Mouse (Mus musculus): Measurements from ENCODE around the gene Gm26657.
A peak's percentile ranks its signal among the peaks of the same experiment; 100 is the strongest.

Gene Gm26657

GRCm38 (mm10) chr4:56740020-56740485 lies at the start of gene Gm26657:
TSS of gene Gm26657 (plus strand) at chr4:56740070.
- no peak for DNase-seq (ENCODE audit: low read depth)

DNA sequence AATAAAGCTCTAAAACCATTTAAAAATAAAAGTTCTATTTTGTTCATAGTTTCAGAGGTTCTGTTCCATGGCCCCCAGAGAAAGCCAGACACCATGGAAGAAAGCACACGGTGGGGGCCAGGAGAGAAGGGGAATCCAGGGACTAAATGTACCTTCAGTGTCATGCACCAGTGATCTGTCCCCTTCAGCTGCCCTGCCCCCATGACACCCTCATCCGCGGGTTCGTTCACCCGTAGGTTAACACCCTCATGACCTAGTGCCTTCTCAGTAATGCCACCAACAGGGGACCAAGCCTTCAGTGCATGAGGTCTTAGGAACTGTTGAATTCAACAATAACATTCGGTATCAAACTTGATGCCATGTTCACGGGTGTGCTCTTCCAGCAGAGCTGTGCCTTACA lies 43.5 kb upstream of the Gm26657 start:
- DNase-seq (ENCODE audit: low read depth) = no peak

DNA sequence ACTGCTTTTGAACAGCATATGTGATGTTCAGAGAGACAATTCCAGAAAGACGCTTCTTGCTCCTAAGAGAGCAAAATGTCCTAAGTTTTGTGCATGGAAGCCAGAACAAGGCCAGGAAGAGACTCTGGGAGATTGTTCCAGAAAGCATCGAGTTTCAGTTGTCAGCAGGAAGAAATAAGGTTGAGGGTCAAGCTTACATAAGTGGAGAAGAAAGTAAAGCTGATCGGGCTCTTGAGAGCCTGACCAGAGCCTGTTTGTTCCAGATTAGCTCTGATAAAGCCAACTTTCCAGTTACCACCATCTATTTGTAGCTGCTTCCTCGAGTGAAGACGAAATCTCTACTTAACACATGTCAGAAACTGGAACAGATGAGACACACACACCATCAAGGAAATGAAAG lies 41.2 kb upstream of the Gm26657 start:
- peak; percentile 32 for DNase-seq (ENCODE audit: low read depth)

- no peak for DNase-seq (ENCODE audit: low read depth)
Observed at GRCm38 (mm10) chr4:56702234-56702633, 37.6 kb upstream of the Gm26657 start.

DNA sequence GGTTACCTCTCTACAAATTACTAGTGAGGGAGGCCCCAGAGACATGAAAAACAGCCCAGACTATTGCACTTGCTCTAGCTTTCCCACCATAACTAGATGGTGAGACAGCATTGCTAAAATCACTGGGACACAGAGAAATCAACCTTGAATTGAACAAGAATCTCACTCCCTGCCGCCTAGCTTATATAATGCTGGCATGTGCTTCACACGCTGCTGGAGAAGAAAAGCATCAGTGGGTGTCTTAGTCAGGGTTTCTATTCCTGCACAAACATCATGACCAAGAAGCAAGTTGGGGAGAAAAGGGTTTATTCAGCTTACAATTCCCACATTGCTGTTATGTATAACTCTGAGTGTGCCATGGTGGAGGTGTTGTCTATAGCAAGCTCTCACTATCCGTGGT lies 26.7 kb upstream of the Gm26657 start:
- DNase-seq (ENCODE audit: low read depth) = no peak

DNA sequence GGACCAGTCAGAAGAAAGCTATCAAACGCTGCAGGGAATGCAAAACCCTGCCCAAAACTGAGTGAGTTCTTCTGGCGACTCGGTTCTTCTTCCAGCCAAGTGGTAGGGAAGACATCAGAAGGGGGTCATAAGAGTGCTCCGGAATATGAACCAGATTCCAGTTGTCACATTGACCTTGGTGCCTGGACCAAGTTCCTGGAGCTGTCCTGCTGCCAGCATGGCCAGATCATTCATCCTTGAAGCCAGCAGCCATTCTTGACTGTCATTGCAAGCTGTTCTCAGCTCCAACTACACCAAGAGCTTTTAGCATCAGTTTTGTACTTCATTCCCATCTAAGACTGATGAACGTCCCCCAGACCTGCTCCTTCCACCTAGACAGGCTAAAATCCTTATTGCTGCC lies 23.1 kb upstream of the Gm26657 start:
- DNase-seq (ENCODE audit: low read depth) = no peak

DNA sequence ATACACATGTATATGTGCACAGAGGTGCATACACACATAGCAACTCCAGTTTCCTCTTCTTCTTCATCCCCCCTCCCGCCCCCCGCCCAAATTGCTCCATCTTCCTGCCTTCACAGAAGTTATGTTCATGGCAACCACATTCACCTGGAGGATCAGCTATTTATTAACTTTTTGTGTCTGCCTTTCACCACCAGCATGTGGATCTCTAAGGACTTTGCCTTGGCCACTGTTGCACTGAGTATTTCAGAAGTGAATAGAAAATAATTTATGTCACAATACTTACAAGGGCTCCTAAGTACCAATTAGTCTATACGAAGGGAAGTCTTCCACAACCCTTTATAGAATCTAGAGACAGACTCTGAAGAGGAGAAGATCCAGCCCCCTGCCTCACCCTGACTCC lies 21.9 kb upstream of the Gm26657 start:
- no peak for DNase-seq (ENCODE audit: low read depth)

DNA sequence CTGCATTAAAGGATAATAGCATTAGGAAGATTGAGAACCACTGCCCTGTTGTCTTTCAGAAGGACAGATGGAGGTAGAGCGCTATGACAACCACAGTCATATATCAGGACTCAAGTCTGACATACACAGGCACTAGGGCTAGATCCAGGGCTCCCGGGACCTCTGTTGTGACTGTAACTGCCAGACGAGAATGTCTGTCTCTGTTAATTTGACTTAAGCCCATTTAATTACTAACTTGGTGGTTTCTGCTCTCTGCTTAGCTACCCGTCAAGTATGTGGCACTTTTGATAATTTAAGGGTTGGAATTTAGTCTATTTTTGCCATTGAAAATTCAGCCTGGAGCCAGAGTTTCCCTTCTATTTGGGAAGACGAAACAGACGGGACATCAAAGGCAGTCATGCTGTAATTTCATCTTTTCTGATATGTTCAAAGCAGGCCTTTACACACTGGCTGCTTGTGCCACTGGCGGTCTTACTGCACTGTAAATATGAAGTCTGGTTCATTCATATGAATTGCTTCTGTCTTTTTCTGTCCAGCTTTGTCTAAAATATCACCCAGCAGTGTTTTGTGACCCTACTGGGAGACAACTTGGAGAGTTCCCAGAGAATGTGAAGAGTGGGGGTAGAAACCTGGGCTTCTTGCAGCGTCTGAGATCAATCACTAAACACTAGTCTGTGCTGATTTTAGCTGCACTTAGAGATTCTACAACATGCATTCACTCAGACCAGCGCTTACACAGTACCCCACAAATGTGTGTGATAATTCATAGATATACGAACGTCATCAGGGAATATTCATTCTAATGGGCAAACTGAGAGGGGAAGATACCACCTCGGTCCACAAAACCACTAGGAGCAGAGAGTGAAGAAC lies 21.1 kb upstream of the Gm26657 start:
- no peak for DNase-seq (ENCODE audit: low read depth)

GRCm38 (mm10) chr4:56719456-56719855 lies 20.4 kb upstream of the Gm26657 start:
- no peak for DNase-seq (ENCODE audit: low read depth)

- DNase-seq (ENCODE audit: low read depth) = no peak
Observed at GRCm38 (mm10) chr4:56720403-56720802, 19.5 kb upstream of the Gm26657 start.

- DNase-seq (ENCODE audit: low read depth) = peak; percentile 64
Observed at GRCm38 (mm10) chr4:56721469-56721868, 18.4 kb upstream of the Gm26657 start.

DNA sequence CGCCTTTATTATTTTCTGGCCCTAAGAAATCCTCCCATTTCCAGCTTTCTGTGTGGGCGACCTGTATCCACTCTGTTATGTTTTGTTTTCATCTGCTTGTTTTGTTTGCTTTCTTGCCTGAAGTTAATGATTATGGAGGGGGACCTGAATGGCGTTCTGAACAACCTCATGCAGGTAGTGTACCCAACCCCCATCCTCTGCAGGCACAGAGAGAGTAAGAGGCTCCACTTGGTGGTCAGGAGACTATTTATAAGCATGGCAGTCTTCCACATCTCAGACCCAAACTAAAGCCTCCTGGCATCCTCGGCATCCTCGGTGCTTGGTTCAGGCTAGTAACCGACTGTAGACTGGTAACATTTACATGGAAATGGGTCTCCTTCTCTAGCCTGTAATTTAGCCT lies 17.5 kb upstream of the Gm26657 start:
- DNase-seq (ENCODE audit: low read depth) = no peak

DNA sequence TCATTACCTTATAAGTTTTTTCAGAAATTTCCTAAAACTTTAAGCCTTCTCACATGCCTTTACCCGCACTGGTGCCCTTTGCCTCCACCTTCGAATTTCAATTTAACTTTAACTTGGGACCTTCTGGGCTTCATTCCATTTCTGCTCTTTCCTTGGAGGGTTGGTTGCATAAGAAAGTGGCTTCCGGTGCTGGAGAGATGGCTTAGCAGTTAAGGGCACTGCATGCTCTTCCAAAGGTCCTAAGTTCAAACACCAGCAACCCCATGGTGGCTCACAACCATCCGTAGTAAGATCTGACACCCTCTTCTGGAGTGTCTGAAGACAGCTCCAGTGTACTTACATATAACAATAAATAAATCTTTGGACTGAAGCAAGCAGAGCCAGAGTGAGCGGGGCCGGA lies 16.6 kb upstream of the Gm26657 start:
- no peak for DNase-seq (ENCODE audit: low read depth)

- DNase-seq (ENCODE audit: low read depth) = peak; percentile 57
Observed at GRCm38 (mm10) chr4:56725839-56726238, 14.0 kb upstream of the Gm26657 start.

- no peak for DNase-seq (ENCODE audit: low read depth)
Observed at GRCm38 (mm10) chr4:56740611-56741010, 741 bp downstream of the Gm26657 start.

DNA sequence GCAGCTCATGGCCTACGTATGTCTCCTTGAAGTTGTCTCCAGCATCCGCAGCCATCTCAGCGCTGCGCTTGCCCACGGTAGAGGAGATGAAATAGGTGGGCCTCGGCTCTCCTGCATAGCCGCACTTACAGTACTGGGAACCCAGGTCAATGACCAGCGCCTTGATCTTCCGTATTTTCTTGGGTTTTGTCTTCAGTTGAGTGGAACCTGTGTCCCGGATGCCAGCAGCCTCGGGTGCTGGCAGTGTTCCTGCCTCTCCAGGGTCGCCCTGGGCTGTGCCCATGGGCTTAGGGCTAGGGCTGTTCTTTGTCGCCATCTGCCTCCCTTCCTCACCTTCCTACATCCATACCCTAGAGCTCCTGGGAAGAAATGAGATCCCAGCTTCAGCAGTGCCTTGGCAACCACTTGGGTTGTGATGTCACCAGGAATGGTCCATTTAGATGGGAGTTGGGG lies 1.2 kb downstream of the Gm26657 start, which contains the start of gene Actl7b:
TSS of gene Actl7b (minus strand) at position 403 of the 453 bp plus-strand sequence.
- DNase-seq (ENCODE audit: low read depth) = no peak

GRCm38 (mm10) chr4:56742698-56743097 lies 2.8 kb downstream of the Gm26657 start:
- DNase-seq (ENCODE audit: low read depth) = no peak

GRCm38 (mm10) chr4:56743363-56744195 lies 3.7 kb downstream of the Gm26657 start, which contains the start of gene Actl7a:
TSS of gene Actl7a (plus strand) at chr4:56743413.
- no peak for DNase-seq (ENCODE audit: low read depth)

DNA sequence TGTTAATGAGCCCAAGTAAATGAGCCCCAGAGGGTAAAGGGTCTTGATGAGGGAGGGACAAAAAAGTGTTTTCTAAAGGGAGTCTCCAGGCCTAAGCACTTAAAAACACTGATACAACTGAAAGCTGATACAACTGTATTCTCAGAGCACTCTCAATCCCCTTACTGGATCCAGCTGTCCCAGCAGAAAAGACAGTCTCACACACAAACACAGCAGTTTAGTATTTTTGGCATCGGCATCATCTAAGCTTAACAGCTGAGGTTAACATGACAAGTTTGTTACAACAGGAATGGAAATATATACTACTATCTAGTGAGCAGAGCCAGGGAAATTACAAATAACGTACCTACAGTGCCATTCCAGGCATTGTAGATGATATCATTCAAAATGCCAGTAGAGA lies 6.5 kb downstream of the Gm26657 start:
- DNase-seq (ENCODE audit: low read depth) = no peak

- no peak for DNase-seq (ENCODE audit: low read depth)
Observed at GRCm38 (mm10) chr4:56747456-56747855, 7.6 kb downstream of the Gm26657 start.

GRCm38 (mm10) chr4:56756021-56756420 lies 16.2 kb downstream of the Gm26657 start:
- DNase-seq (ENCODE audit: low read depth) = no peak

- no peak for DNase-seq (ENCODE audit: low read depth)
Observed at GRCm38 (mm10) chr4:56756966-56757600, 17.2 kb downstream of the Gm26657 start.

Data from NIH3T3 (cell line).